Mouse (Mus musculus): ENCODE results near the gene Csn1s2a.
"Not testable (repeated sequence)": the region's sequence is repeated elsewhere in the genome, so short reads cannot be mapped to it uniquely, and the experiment has no call there.

Csn1s2a gene

DNA sequence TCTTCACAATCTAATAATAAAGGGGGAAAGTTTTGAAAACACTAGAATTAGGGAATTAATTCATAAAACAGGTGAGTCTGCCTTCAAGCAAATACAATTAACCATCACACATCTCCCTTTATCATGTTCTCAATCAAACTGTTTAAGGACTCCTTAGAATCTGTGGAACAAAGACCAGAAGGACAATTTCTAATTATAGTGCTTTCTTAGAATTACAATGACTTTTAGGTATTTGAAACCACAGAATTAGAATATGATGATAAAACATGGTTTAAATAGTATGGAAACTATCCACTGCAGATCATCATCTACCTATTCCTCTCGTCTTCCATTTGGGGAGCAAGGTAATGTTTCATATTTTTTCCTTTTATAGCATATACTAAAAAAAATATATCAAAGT, at the start of gene Csn1s2a:
Csn1s2a (plus strand) TSS at position 301 of the 400 bp plus-strand sequence.
- no peak for DNase-seq

DNA sequence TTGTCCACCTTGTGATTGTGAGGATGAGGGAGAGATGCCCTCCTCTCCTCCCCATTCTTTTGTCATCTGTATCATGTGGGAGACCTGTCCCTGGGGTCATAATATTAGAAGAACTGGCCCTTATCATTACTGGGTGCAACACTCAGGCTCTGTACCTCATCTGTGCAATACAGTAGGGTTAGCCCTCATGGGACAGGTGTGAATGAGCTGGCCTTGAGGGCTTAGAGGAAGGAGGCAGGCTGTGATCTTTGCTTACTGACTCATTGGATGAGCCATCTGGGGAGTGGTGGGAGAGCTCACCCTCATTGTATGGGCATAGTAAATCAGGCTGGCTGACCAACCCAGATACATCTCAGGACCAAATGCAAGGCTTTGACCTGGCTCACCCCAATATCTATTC, 39.5 kb upstream of the Csn1s2a start:
- no peak for DNase-seq

- no peak for DNase-seq
These were observed 20.9 kb upstream of the Csn1s2a start for GRCm38 (mm10) chr5:87753471-87753870.

GRCm38 (mm10) chr5:87764546-87764945, 9.8 kb upstream of the Csn1s2a start:
- no peak for DNase-seq

DNA sequence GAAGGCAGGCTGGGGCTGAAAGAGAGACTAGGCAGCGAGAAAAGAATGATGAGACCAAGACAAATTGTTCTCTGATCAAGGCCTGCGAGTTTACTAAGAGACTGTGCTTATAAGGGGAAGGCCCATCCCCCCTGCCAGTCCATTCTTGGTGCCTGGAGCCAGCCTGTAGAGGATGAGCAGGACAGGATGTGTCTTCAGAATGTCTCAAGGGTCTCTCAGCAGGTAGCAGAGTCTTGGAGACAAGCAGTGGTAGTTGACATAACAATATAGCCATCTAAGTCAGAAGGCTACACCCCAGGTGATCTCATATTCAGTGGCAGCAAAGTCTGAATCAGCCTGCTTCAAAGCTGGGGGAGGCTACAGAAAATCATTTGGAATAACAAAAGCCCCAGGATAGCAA, 2.2 kb upstream of the Csn1s2a start:
- not testable (repeated sequence) for DNase-seq

DNA sequence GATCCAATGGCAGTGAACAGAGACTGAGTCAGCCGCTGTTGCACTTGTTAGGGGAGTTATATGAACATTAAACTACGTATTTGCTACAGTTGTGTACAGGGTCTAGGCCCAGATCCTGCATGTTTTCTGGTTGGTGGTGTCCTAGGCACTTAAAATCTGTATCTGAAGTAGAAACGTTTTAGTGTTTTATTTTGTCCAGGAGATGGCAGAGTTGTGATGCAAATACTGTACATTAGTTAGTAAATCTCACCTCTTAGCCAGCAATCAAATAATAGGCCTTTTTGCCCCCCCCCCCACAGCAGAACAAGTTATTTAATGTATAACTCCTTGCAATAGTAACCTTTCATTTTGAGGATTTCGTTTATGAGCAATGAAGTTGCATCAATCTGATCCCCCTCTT, 8.4 kb downstream of the Csn1s2a start:
- DNase-seq: no peak

DNA sequence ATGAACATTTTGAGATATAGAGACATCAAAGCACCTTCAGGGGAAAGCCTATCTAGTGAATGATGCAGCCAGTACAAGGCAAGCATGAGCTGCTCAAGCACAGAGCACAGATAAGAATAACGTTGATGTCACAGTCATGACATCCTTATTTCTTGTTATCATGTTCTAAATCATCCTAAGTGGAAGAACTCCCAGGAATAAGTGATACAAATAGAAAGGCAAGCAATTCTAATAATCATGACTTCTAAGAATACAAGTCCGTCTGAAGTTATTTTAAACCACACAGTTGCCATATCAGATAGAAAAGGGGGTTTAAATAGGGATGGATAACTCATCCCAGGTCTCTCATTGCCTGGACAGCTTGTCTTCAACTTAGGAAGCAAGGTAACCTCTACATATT, 33.4 kb downstream of the Csn1s2a start, which contains the start of gene Csn1s2b:
Csn1s2b (plus strand) TSS at position 301 of the 400 bp plus-strand sequence.
- no peak for DNase-seq

GRCm38 (mm10) chr5:87809253-87809652, 34.9 kb downstream of the Csn1s2a start:
- DNase-seq: no peak

GRCm38 (mm10) chr5:87825386-87825785, 51.0 kb downstream of the Csn1s2a start, which contains the start of gene Prr27:
Prr27 (plus strand) TSS chr5:87825686.
- no peak for DNase-seq
